Mouse (Mus musculus) midbrain, embryonic 13.5 days (tissue): ENCODE results near the gene Slc2a2. TPM values are rescaled to one million over a fixed set of nuclear protein-coding genes. Genes with fewer than 3 reads are reported as not detected.

Source experiments
- ATAC-seq: fragments of 200-750 bp; cut with Nextera tagmentation; 2 replicates; pipeline ENCODE4 v1.8.0; 2017; ENCODE audit warnings: mild to moderate bottlenecking, moderate TSS enrichment, moderate library complexity
- H3K27ac ChIP-seq: fragments of 300-500 bp; sonication (generic); 2 replicates; pipeline ENCODE4 v1.5.1; 2015; ENCODE audit warnings: inconsistent platforms, mild to moderate bottlenecking, moderate library complexity
- H3K27me3 ChIP-seq: fragments of 300-500 bp; sonication (generic); 2 replicates; pipeline ENCODE4 v1.6.1; 2015; ENCODE audit warnings: mild to moderate bottlenecking, inconsistent platforms
- H3K36me3 ChIP-seq: fragments of 300-500 bp; sonication (generic); 2 replicates; pipeline ENCODE4 v1.6.1; 2015; ENCODE audit warnings: mild to moderate bottlenecking, inconsistent platforms
- H3K4me1 ChIP-seq: fragments of 300-500 bp; sonication (generic); replicated peaks from 2 replicates; pipeline ENCODE4 v1.6.1; 2015; ENCODE audit warnings: inconsistent platforms
- H3K4me2 ChIP-seq: fragments of 300-500 bp; sonication (generic); replicated peaks from 2 replicates; pipeline ENCODE4 v1.6.1; 2015; ENCODE audit warnings: moderate library complexity, mild to moderate bottlenecking, inconsistent platforms
- H3K4me3 ChIP-seq: fragments of 300-500 bp; sonication (generic); replicated peaks from 2 replicates; pipeline ENCODE4 v1.5.1; 2015; ENCODE audit warnings: mild to moderate bottlenecking, inconsistent platforms
- H3K9ac ChIP-seq: fragments of 300-500 bp; sonication (generic); replicated peaks from 2 replicates; pipeline ENCODE4 v1.6.1; 2015; ENCODE audit warnings: mild to moderate bottlenecking, inconsistent platforms
- H3K9me3 ChIP-seq: fragments of 300-500 bp; sonication (generic); 2 replicates; pipeline ENCODE4 v1.6.1; 2016; ENCODE audit warnings: mild to moderate bottlenecking, inconsistent platforms
- WGBS: fragments of 180-500 bp; shearing (Covaris S2); methylation state at CpG from one replicate; pipeline ENCODE4 v1.1.7; 2015; 5-methylcytosine and 5-hydroxymethylcytosine counted together
- polyA plus RNA-seq: library from polyadenylated mRNA; unstranded; fragments of >200 nt; fragmentation: Nextera tagmentation; extraction: Ambion mirVana; gene quantifications from 2 replicates; pipeline ENCODE4 v1.2.1, GENCODE M21; 2015

Slc2a2 gene
- polyA plus RNA-seq, 1 experiment from 2014 or later, result not detected

GRCm38 (mm10) chr3:28705522-28706137 lies 7.9 kb downstream of the Slc2a2 start:
- Histone ChIP-seq H3K4me1 (no peaks in the 10 kb centered on the region), H3K27me3 (no peaks in the 10 kb centered on the region), H3K9ac (no peak overlapping the region), H3K4me2 (no peak overlapping the region), H3K9me3 (no peaks in the 10 kb centered on the region), H3K27ac (no peak overlapping the region), H3K36me3 (no peaks in the 10 kb centered on the region), H3K4me3 (no peak overlapping the region)
- 75% methylated on average over 10 of the region's 10 CpGs for WGBS
- ATAC-seq, result no peak

GRCm38 (mm10) chr3:28706736-28707135 lies 9.0 kb downstream of the Slc2a2 start:
- H3K36me3 ChIP-seq, result no peaks in the 10 kb centered on the region
- no peak overlapping the region for H3K4me2 ChIP-seq
- H3K4me1 ChIP-seq, result no peaks in the 10 kb centered on the region
- no peak overlapping the region for H3K4me3 ChIP-seq
- no peak for ATAC-seq
- H3K27me3 ChIP-seq, result no peaks in the 10 kb centered on the region
- WGBS, result 86% methylated on average over 4 of the region's 4 CpGs
- no peaks in the 10 kb centered on the region for H3K9me3 ChIP-seq
- H3K9ac ChIP-seq, result no peak overlapping the region
- no peak overlapping the region for H3K27ac ChIP-seq

- H3K27ac ChIP-seq, result no peak overlapping the region
- no peak overlapping the region for H3K9ac ChIP-seq
- no peaks in the 10 kb centered on the region for H3K27me3 ChIP-seq
- no peaks in the 10 kb centered on the region for H3K4me1 ChIP-seq
- H3K4me2 ChIP-seq, result no peak overlapping the region
- H3K36me3 ChIP-seq, result no peaks in the 10 kb centered on the region
- no peak overlapping the region for H3K4me3 ChIP-seq
- H3K9me3 ChIP-seq, result no peaks in the 10 kb centered on the region
- WGBS, result 84% methylated on average over 1 of the region's 1 CpGs
- no peak for ATAC-seq
These were observed 12.0 kb downstream of the Slc2a2 start for GRCm38 (mm10) chr3:28709740-28710139.

GRCm38 (mm10) chr3:28713913-28714698 lies 16.4 kb downstream of the Slc2a2 start:
- no peak overlapping the region for H3K9ac ChIP-seq
- ATAC-seq, result no peak
- no peaks in the 10 kb centered on the region for H3K27me3 ChIP-seq
- no peak overlapping the region for H3K4me3 ChIP-seq
- no peaks in the 10 kb centered on the region for H3K9me3 ChIP-seq
- H3K4me1 ChIP-seq, result no peaks in the 10 kb centered on the region
- H3K36me3 ChIP-seq, result no peaks in the 10 kb centered on the region
- no peak overlapping the region for H3K27ac ChIP-seq
- 77% methylated on average over 7 of the region's 7 CpGs for WGBS
- H3K4me2 ChIP-seq, result no peak overlapping the region

- H3K4me1 ChIP-seq, result no peaks in the 10 kb centered on the region
- H3K4me2 ChIP-seq, result no peak overlapping the region
- H3K9ac ChIP-seq, result no peak overlapping the region
- ATAC-seq, result no peak
- no peaks in the 10 kb centered on the region for H3K36me3 ChIP-seq
- H3K4me3 ChIP-seq, result no peak overlapping the region
- H3K27me3 ChIP-seq, result no peaks in the 10 kb centered on the region
- no peaks in the 10 kb centered on the region for H3K9me3 ChIP-seq
- WGBS, result 85% methylated on average over 2 of the region's 2 CpGs
- H3K27ac ChIP-seq, result no peak overlapping the region
These were observed 20.8 kb downstream of the Slc2a2 start for GRCm38 (mm10) chr3:28718521-28718920.

- WGBS, result 42% methylated on average over 5 of the region's 5 CpGs
- H3K27ac ChIP-seq, result no peak overlapping the region
These were observed 23.5 kb downstream of the Slc2a2 start for GRCm38 (mm10) chr3:28721218-28721617.

GRCm38 (mm10) chr3:28721838-28722237 lies 24.1 kb downstream of the Slc2a2 start:
- ATAC-seq, result no peak
- Histone ChIP-seq H3K4me1 (no peaks in the 10 kb centered on the region), H3K36me3 (no peaks in the 10 kb centered on the region), H3K9ac (no peak overlapping the region), H3K4me3 (no peak overlapping the region), H3K27me3 (no peaks in the 10 kb centered on the region), H3K4me2 (no peak overlapping the region), H3K9me3 (no peaks in the 10 kb centered on the region), H3K27ac (no peak overlapping the region)
- 90% methylated on average over 7 of the region's 7 CpGs for WGBS

More at GRCm38 (mm10) chr3:28721218-28721617, 23.5 kb downstream of the Slc2a2 start:
- Histone ChIP-seq H3K9me3 (no peaks in the 10 kb centered on the region), H3K9ac (no peak overlapping the region), H3K4me2 (no peak overlapping the region), H3K36me3 (no peaks in the 10 kb centered on the region), H3K4me3 (no peak overlapping the region), H3K27me3 (no peaks in the 10 kb centered on the region), H3K4me1 (no peaks in the 10 kb centered on the region)
- no peak for ATAC-seq

- H3K9ac ChIP-seq, result no peak overlapping the region
- H3K4me2 ChIP-seq, result no peak overlapping the region
- H3K4me1 ChIP-seq, result no peaks in the 10 kb centered on the region
- H3K36me3 ChIP-seq, result no peaks in the 10 kb centered on the region
- no peak overlapping the region for H3K27ac ChIP-seq
- H3K4me3 ChIP-seq, result no peak overlapping the region
- H3K9me3 ChIP-seq, result no peaks in the 10 kb centered on the region
- no peak for ATAC-seq
- H3K27me3 ChIP-seq, result no peaks in the 10 kb centered on the region
These were observed 24.8 kb downstream of the Slc2a2 start for GRCm38 (mm10) chr3:28722531-28722930.

- Histone ChIP-seq H3K4me3 (no peak overlapping the region), H3K36me3 (no peaks in the 10 kb centered on the region), H3K9ac (no peak overlapping the region), H3K4me2 (no peak overlapping the region), H3K4me1 (no peaks in the 10 kb centered on the region), H3K9me3 (no peaks in the 10 kb centered on the region), H3K27me3 (no peaks in the 10 kb centered on the region), H3K27ac (no peak overlapping the region)
- no peak for ATAC-seq
- 66% methylated on average over 6 of the region's 6 CpGs for WGBS
These were observed 25.8 kb downstream of the Slc2a2 start for GRCm38 (mm10) chr3:28723534-28723933.

GRCm38 (mm10) chr3:28725203-28725602 lies 27.5 kb downstream of the Slc2a2 start:
- ATAC-seq, result no peak
- 94% methylated on average over 13 of the region's 13 CpGs for WGBS
- H3K36me3 ChIP-seq, result no peaks in the 10 kb centered on the region
- no peak overlapping the region for H3K4me2 ChIP-seq
- no peaks in the 10 kb centered on the region for H3K4me1 ChIP-seq
- H3K27me3 ChIP-seq, result no peaks in the 10 kb centered on the region
- no peak overlapping the region for H3K27ac ChIP-seq
- no peak overlapping the region for H3K9ac ChIP-seq
- H3K4me3 ChIP-seq, result no peak overlapping the region
- H3K9me3 ChIP-seq, result no peaks in the 10 kb centered on the region

GRCm38 (mm10) chr3:28726356-28726755 lies 28.7 kb downstream of the Slc2a2 start:
- ATAC-seq, result no peak
- Histone ChIP-seq H3K27me3 (no peaks in the 10 kb centered on the region), H3K4me2 (no peak overlapping the region), H3K4me3 (no peak overlapping the region), H3K4me1 (no peaks in the 10 kb centered on the region), H3K9ac (no peak overlapping the region), H3K9me3 (no peaks in the 10 kb centered on the region), H3K27ac (no peak overlapping the region), H3K36me3 (no peaks in the 10 kb centered on the region)
- 96% methylated on average over 7 of the region's 7 CpGs for WGBS

GRCm38 (mm10) chr3:28734712-28735111 lies 37.0 kb downstream of the Slc2a2 start:
- H3K27me3 ChIP-seq, result no peaks in the 10 kb centered on the region
- no peak for ATAC-seq
- H3K4me3 ChIP-seq, result no peak overlapping the region
- no peaks in the 10 kb centered on the region for H3K9me3 ChIP-seq
- H3K27ac ChIP-seq, result no peak overlapping the region
- H3K36me3 ChIP-seq, result no peaks in the 10 kb centered on the region
- WGBS, result 68% methylated on average over 2 of the region's 2 CpGs
- no peak overlapping the region for H3K9ac ChIP-seq
- no peak overlapping the region for H3K4me2 ChIP-seq
- no peaks in the 10 kb centered on the region for H3K4me1 ChIP-seq
